Mouse (Mus musculus) lung, adult 2 months (tissue): ENCODE results near the gene Alox5ap. TPM values are rescaled to one million over a fixed set of nuclear protein-coding genes. Genes with fewer than 3 reads are reported as not detected.

Experiments used
- DNase-seq: peaks from one replicate; pipeline ENCODE4 v3.0.0; 2022
- H3K4me1 ChIP-seq: fragments of 200-500 bp; 2 replicates; pipeline ENCODE4 v1.6.1; 2011; ENCODE audit warnings: low read length; ENCODE audit not compliant: control insufficient read depth, insufficient read depth
- H3K4me3 ChIP-seq: fragments of 200-500 bp; replicated peaks from 2 replicates; pipeline ENCODE3; 2011; ENCODE audit warnings: low read depth, mild to moderate bottlenecking, control low read depth, low read length; ENCODE audit errors: extremely low read depth
- CTCF ChIP-seq: fragments of 200-500 bp; IDR thresholded peaks from 2 replicates; pipeline ENCODE4 v1.5.1; 2011; ENCODE audit warnings: mild to moderate bottlenecking, low read length, control low read depth; ENCODE audit not compliant: insufficient read depth
- POLR2A ChIP-seq: fragments of 200-500 bp; IDR thresholded peaks from 2 replicates; pipeline ENCODE4 v1.6.1; 2011; ENCODE audit warnings: low read depth, mild to moderate bottlenecking, control low read depth, low read length, borderline replicate concordance; ENCODE audit errors: extremely low read depth
- WGBS: fragments of 180-500 bp; shearing (Covaris S2); methylation state at CpG from one replicate; pipeline ENCODE4 v1.1.7; 2018; 5-methylcytosine and 5-hydroxymethylcytosine counted together
- polyA plus RNA-seq: library from polyadenylated mRNA; depleted of rRNA; stranded (reverse); fragments of >200 nt; gene quantifications from 2 replicates; pipeline ENCODE4 v1.2.3, GENCODE M21; 2012

Gene Alox5ap
- polyA plus RNA-seq, 1 experiment, result 104 TPM

DNA sequence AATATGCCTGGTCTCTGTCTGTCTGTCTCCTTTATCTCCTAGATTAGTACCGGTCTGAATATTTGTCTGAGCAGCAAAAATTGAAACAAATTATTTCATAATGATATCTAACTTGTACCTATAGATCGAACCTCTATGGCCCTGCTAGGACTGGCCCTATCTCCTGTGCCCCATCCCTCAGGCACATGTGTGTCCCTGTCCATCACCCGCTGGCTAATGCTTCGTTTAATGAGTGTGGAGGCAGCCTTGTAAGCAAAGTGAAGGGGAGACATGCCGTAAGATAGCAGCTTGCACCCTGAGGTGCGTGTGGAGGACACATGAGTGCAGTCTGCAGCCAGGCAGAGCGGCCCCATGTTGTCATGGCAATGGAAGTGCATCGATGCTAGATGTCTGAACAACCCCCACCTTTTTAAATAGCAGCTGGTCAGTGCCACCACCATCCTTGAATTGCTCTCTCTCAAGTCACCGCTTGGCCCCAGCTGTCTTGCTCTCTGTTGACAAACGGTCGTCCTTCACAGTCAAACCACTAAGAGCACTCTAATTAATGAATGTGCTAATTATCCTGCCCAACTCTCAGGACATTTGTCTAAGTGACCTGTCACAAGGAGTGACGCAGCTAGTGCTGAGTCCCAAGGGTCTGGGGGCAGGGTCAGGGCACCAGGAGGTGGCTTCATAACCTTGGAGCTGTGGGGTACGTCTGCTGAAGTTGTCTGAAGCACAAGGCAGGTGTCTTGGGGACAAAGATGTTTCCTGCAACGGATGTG is 6.9 kb upstream of the Alox5ap start:
- H3K4me3 ChIP-seq, result no peak overlapping the region
- whole genome bisulfite sequencing, result 64% methylated on average over 14 of the region's 14 CpGs
- no peak for DNase-seq
- H3K4me1 ChIP-seq, result no peaks in the 10 kb centered on the region
- no peak for TF ChIP-seq CTCF
- no peak for TF ChIP-seq POLR2A

DNA sequence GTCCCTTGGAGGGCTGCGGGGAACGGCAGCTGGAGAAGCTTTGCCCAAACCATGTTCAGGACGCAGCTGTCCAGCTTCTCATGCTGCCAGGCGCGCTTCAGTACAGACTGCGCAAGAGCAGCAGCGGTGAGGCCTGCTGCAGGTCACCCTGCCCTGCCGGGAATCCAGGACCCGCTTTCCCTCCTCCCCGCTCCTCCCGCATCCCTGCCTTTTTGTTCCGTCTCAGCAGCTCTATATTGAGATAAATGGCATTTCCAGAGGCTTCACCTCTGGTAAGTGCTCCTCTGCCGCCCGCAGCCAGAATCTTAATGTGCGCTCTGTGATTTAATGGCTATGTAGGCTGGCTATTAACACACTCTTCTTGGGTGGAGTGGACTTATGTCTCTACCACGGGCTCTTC is 5.5 kb upstream of the Alox5ap start:
- WGBS, result 49% methylated on average over 16 of the region's 16 CpGs
- TF ChIP-seq CTCF (no peak), POLR2A (no peak)
- Histone ChIP-seq H3K4me3 (no peak overlapping the region), H3K4me1 (no peaks in the 10 kb centered on the region)
- DNase-seq, result no peak

DNA sequence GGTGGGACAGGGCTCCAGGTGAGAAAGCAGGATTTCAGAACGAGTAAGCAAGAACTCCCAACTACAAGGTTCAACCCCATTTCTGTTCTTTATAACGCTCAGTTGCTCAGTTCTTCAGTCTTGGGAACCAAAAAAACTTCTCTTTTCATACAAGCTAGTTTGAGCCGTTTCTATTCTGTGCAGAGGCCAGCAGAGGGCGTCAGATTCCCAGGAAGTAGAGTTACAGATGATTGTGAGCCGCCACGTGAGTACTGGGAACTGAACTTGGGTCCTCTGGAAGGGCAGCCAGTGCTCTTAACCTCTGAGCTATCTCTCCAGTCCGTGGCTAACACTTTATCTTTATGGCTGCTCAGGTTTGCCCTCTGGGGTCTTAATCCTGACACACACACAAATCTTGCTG is 3.1 kb upstream of the Alox5ap start:
- WGBS, result 72% methylated on average over 7 of the region's 7 CpGs
- DNase-seq, result no peak
- no peak for TF ChIP-seq POLR2A
- TF ChIP-seq CTCF, result no peak
- Histone ChIP-seq H3K4me1 (no peaks in the 10 kb centered on the region), H3K4me3 (no peak overlapping the region)

DNA sequence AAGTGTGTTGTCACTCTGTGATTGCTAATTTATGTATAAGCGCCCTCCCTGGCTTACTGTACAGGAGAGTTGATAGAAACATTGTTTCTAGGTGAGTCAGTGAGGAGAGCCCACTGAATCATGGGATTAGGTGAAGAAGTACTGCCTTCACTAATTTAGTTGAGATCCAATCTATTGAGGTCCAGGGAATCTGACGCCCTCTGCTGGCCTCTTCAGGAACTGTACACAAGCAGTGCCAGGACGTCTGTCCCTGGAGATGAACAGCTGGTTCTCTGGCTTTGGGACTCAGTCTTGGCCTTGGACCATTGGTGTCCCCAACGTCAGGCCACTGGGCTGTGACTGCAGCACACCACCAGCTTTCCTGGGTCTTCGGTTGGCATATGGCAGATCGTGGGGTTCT is 2.7 kb upstream of the Alox5ap start:
- DNase-seq, result no peak
- H3K4me3 ChIP-seq, result no peak overlapping the region
- WGBS, result 61% methylated on average over 6 of the region's 6 CpGs
- H3K4me1 ChIP-seq, result no peaks in the 10 kb centered on the region
- no peak for TF ChIP-seq POLR2A
- peak; percentile 46; the same call in 1 of the 2 replicates for TF ChIP-seq CTCF

DNA sequence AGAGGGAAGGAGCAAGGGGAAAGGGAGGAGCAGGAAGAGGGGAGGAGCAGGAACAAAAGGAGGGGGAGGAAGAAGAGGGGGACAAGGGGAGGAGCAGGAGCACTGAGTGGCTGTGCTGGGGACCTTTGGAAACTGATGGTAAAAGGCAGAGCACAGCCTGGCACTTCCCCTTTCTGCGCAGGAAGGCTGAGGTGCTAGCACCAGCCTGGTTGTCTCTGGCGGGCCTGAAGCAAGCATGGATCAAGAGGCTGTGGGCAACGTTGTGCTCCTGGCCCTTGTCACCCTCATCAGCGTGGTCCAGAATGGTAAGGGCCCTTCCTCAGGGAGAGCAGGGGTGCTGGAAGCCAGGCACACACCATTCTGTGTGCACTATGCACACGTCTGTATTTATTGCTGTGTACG is 312 bp downstream of the Alox5ap start:
- Histone ChIP-seq H3K4me1 (no peaks in the 10 kb centered on the region), H3K4me3 (peak overlapping the region; percentile 58)
- 41% methylated on average over 6 of the region's 6 CpGs for WGBS
- no peak for DNase-seq
- TF ChIP-seq POLR2A (peak; percentile 74; the same call in 1 of the 2 replicates), CTCF (no peak)

DNA sequence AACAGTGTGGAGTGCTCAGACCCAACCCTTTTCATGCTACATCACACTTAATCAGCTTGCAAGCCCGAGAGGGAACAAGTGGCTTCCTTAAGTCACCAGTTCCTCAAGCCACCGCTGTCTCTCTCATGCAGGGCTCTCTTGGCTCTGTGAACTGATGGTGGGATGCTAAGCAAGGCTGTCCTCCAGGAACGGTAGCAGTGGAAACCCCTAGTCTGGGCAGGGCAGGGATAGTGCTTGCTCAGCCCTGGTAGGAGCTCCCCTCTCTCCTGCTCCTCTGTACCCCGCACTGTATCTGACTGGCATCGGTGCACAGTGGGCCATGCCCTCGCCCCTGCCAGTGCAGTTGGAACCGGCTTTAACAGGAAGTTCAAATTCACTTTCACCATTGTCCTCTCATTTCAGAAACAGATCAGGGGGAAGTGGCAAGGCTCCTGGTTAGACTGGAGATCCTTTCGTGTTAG is 2.2 kb downstream of the Alox5ap start:
- Histone ChIP-seq H3K4me3 (no peak overlapping the region), H3K4me1 (no peaks in the 10 kb centered on the region)
- no peak for TF ChIP-seq POLR2A
- TF ChIP-seq CTCF, result no peak
- 37% methylated on average over 8 of the region's 8 CpGs for WGBS
- DNase-seq, result no peak

DNA sequence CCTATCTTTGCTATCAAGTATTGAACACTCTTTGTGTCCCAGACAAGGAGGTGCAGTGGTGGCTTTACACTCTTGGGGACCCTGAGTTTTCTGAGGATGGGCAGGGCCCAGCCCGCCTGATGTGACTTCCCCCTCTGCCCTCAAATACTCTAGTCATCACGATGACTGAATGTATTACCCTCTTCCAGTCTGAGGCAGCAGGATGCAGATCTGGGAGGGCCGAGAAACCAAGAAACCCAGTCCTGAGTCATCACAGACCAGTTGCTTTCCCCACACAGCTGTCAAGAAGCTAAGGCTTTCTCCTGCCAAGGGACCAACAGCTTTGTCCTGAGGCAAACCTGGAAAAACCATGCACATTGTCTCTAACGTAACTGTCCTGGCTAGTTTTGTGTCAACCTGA is 2.9 kb downstream of the Alox5ap start:
- 68% methylated on average over 4 of the region's 4 CpGs for WGBS
- TF ChIP-seq POLR2A, result no peak
- TF ChIP-seq CTCF, result no peak
- DNase-seq, result no peak
- no peak overlapping the region for H3K4me3 ChIP-seq
- H3K4me1 ChIP-seq, result no peaks in the 10 kb centered on the region

DNA sequence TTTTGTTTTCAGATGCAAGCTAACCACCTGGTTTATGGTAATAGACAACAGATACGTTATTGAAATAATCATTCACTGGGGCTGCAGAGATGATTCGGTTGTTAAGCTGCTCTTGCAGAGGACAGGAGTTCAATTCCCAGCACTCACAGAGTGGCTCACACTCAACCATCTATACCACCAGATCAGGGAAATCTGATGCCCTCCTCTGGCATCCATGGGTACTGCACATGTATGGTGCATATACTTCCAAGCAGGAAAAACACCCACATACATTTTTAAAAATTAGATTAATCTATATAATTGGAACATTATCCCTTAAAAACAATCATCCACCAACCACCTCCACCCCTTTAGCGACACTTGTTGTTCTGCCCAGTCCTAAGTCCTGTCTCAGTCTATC is 6.7 kb downstream of the Alox5ap start:
- no peak for DNase-seq
- H3K4me3 ChIP-seq, result no peak overlapping the region
- 91% methylated on average over 3 of the region's 3 CpGs for WGBS
- H3K4me1 ChIP-seq, result no peaks in the 10 kb centered on the region
- TF ChIP-seq POLR2A, result no peak
- TF ChIP-seq CTCF, result no peak

DNA sequence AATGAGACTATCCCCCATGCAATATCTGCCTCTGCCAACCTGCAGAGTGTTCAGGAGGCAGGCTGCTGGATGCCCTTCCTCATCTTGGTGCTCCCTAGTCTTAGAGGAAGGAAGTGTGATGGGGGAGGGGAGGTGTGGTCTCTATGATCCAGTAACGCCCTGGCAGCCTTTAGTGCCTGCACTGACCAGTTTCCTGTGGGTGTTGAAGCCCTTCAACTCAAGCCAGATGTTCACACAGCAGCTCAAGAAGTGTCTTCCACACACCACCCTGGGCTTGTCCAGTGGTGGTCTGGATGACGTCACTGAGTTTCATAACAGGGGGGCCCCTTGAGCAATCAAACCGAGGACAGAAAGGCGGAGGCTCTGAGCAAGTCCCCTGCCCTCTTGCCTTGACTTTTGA is 8.0 kb downstream of the Alox5ap start:
- Histone ChIP-seq H3K4me3 (no peak overlapping the region), H3K4me1 (no peaks in the 10 kb centered on the region)
- no peak for DNase-seq
- TF ChIP-seq CTCF (no peak), POLR2A (no peak)
- WGBS, result 49% methylated on average over 4 of the region's 4 CpGs

DNA sequence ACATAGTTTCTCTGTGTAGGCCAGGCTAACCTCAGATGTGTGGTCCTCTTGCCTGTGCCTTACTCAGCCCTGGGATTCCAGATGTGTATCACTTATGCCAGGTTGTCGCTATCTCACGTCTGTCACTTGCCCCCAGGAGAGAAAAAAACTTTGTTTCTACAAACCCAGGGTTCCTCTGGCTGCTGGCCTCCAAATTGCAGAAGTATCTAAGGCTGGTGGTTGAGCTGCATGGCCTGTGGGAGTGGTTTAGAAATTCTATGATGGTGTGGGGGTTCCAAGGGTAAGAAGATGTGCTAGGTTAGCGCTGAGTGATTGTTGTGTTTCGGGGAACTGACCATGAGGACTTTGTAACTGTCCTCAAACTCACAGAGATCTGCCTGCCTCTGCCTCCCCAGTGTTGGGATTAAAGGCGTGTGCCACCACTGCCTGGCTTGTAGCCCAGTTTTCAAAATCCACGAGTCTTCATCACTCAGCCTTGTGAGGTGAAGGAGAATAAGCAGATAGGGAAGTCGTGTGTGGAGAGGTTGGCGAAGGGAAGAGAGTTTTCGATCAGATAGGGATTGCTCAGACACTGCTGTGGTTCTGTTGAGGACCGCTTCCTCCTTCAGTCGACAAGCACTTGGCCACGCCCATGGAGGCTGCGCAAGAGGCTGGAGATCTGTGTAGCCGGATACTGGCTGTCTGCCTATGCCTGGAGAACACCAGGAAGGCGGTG is 10.0 kb downstream of the Alox5ap start:
- 74% methylated on average over 15 of the region's 15 CpGs for WGBS
- Histone ChIP-seq H3K4me3 (no peak overlapping the region), H3K4me1 (no peaks in the 10 kb centered on the region)
- no peak for TF ChIP-seq POLR2A
- no peak for TF ChIP-seq CTCF
- no peak for DNase-seq
